Mouse (Mus musculus) erythroblast, adult 5-6 weeks (primary cell): ENCODE measurements around the gene Gm2016. TPM values are rescaled to one million over a fixed set of nuclear protein-coding genes. Genes with fewer than 3 reads are reported as not detected.
"Not testable (repeated sequence)": the region's sequence is repeated elsewhere in the genome, so short reads cannot be mapped to it uniquely, and the experiment has no call there.

Experiments used
- ATAC-seq: replicated peaks from 2 replicates; pipeline ENCODE4 v1.8.0; 2016; ENCODE audit warnings: moderate number of reproducible peaks, mild to moderate bottlenecking, moderate TSS enrichment, inconsistent platforms; ENCODE audit not compliant: poor library complexity, low FRiP score, severe bottlenecking
- total RNA-seq, 2 experiments: library from RNA; stranded (forward) in 1 of 2; stranded (reverse) in 1 of 2; fragments of 150-400 nt in 1 of 2; fragments of 200-764, 138-1000 nt in 1 of 2; gene quantifications; 2 replicates each; pipeline versions ENCODE4 v1.2.3 to v1.2.4; 2015 to 2017; ENCODE audit warnings: low replicate concordance in 2 of 2

Gm2016 gene
- not detected in 2 replicates for total RNA-seq (2015; ENCODE audit: low replicate concordance)
- not detected in 2 replicates for total RNA-seq (2017; ENCODE audit: low replicate concordance)

DNA sequence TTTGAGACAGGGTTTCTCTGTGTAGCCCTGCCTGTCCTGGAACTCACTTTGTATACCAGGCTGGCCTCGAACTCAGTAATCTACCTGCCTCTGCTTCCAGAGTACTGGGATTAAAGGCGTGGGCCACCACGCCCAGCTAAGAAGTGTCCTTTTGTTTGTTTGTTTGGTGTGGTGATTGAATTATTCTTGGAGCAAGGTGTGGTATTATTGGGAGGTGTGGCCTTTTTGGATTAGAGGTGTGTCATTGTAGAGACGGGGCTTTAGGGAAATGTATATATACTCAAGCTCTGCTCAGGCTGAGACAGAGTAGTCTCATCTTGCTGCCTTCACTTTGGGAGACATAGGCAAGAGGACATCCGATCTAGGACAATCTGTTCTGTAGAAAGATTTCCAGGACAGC lies at the start of gene Gm2016:
Gene Gm2016 (plus strand): TSS at position 301 of the 400 bp plus-strand sequence.
- ATAC-seq, result not testable (repeated sequence)

DNA sequence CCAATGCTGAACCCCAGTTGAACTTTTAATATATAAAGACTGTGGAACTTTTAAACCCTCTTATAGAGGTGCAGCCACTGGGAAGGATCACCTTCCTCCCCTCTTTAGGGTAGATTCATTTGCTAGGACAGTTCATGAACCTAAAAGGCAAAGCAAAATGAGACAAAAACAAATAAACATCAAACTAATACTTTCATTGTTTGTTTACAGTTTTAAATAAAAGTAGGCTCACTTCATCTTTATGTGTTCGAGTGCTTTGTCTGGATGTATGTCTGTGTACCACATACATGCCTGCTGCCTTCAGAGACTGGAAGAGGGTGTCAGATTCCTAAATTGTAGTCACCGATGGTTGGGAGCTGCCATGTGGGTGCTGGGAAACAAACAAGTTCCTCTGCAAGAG lies 31.6 kb upstream of the Gm2016 start, which contains the start of gene Gm2001:
Gene Gm2001 (minus strand): TSS at position 101 of the 400 bp plus-strand sequence.
- not testable (repeated sequence) for ATAC-seq

DNA sequence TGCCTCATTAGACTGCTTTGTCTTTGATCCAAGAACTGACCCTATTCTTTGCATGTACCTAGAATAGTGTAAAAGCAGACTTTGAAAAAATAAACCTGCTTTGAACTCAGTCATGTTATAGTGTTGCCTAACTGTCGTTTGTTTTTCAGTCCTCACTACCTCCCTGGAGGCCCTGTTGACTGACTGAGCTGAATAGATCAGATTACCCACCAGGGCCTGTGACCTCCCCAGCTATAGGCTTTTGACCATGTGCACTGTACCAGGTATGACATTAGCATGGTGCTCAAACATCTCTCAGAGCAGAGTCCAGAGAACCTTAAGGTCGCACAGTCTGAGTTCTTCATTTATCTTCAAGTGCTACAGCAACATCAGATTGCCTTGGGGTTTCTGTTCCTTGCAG lies 23.2 kb upstream of the Gm2016 start:
- not testable (repeated sequence) for ATAC-seq

DNA sequence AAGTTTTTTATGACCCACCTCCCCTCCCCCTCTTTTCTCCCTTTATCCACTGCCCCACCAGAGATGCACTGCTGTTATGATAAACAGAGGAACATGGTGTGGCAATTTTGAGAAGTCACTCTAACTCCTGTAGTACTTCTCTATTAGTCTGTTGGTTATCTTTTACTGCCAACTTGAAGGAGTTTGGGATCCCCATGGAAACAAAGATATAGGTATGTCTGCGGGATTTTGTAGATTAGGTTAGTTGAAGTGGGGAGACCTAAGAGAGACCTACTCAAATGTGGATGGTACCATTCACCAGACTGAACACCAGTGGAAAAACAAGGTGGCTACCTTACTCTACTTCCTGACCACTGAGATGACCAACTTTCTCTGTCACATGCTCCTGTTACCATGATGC lies 17.8 kb upstream of the Gm2016 start:
- not testable (repeated sequence) for ATAC-seq

DNA sequence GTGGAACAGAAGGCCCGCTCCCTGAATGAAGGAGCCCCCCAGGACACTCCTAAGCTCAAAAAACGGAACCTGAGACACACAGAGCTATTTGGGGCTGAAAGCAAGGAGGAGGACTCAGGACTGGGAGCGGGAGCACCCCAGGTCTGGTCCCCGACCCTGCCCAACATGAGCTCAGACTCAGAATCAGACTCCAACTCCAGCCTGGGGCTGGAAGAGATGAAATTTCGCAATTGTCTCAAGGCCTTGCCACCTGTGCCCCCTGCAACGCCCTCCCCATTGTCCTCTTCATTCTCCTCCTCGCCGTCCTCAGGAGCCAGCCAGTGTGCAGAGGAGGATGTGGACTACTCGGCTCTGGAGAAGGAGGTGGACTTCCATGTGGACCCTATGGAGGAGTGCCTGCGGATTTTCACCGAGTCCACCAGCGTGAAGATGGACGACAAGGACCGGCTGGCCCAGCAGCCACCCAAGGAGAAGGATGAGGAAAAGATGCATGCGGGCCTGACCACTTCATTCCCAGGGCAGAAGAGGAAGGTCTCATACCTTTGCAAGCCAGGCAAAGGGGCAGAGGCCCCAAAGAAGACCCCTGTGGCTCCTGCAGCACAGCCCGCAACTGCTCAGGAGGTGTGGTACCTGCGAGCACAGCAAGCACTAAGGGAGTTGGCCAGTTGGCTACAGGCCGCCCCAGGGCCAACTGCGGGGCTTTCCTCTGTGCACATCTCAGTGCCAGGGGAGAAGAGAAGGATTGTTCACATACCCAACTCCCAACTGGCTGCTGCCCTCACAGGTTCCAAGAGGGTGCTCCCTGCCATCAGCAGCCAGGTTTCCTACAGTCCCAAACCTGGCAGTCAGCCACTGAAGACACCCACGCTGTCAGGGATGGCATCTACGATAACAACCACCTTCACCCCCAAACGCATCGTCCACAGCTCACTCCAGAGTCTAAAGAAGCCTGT lies 11.9 kb upstream of the Gm2016 start:
- not testable (repeated sequence) for ATAC-seq

DNA sequence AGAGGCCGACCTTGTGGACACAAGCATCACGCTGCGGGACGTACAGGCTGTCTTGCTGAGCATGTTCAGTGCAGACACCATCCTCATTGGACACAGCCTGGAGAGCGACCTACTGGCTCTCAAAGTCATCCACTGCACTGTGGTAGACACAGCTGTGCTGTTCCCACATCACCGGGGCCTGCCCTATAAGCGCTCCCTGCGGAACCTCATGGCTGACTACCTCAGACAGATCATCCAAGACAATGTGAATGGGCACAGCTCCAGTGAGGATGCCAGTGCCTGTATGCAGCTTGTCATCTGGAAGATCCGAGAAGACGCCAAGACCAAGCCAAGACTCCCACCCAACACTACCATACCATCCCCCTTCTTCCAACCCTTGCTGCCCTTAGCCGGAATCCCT lies 10.2 kb upstream of the Gm2016 start:
- ATAC-seq, result not testable (repeated sequence)

DNA sequence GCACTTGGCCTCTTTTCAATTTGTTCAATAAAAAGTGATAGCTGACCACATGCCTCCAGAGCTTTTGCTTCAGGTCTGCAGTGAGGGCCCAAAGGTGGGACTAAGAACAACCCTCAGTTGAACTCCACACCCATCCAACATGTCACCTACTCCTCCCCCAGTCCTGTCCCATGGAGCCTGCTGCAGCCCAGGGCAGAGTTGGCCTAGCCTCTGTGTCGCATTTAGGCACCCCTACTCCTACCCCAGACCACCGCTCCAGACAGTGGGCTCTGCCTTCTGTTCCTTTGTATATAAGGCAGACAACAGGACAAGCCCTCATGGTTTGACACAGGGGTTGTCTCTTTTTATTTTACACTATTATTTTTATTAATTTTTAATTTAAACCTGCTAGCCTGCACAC lies 9.8 kb upstream of the Gm2016 start:
- not testable (repeated sequence) for ATAC-seq

DNA sequence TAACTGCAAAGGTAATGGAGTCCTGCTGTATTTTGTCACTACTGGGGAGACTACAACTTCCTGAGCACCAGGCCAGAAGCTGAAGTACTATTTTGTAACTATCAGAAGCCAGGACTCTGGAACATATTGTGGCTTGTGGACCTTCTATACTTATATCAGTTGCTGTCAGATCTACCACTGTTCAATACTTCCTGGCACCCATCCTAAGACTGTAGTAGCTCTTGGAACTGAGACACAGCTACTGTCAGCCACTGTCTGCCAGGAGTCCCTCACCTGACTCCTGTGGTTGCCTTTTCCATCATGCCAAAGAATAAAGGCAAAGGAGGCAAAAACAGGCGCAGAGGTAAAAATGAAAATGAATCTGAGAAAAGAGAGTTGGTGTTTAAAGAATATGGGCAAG lies 21.2 kb downstream of the Gm2016 start, which contains the start of gene Gm2022:
Gene Gm2022 (plus strand): TSS at position 301 of the 400 bp plus-strand sequence.
- ATAC-seq, result not testable (repeated sequence)

DNA sequence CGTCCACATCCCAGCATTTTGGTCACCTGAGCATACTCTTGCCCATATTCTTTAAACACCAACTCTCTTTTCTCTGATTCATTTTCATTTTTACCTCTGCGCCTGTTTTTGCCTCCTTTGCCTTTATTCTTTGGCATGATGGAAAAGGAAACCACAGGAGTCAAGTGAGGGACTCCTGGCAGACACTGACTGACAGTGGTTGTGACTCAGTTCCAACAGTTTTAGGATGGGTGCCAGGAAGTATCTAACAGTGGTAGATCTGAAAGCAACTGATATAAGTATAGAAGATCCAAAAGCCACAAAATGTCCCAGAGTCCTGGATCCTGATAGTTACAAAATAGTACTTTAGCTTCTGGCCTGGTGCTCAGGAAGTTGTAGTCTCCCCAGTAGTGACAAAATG lies 45.8 kb downstream of the Gm2016 start, which contains the start of gene Gm2035:
Gene Gm2035 (minus strand): TSS at position 137 of the 400 bp plus-strand sequence.
- ATAC-seq, result not testable (repeated sequence)

Other genes with a start within 250 kb of the Gm2016 start
- not detected in 2 replicates for gene Gm16381, start 229.5 kb upstream of the Gm2016 start, total RNA-seq (2015; ENCODE audit: low replicate concordance)
- gene Gm16381, start 229.5 kb upstream of the Gm2016 start, total RNA-seq (2017; ENCODE audit: low replicate concordance), result not detected in 2 replicates
- not detected in 2 replicates for gene Gm21319, start 98.3 kb upstream of the Gm2016 start, total RNA-seq (2015; ENCODE audit: low replicate concordance)
- gene Gm21319, start 98.3 kb upstream of the Gm2016 start, total RNA-seq (2017; ENCODE audit: low replicate concordance), result not detected in 2 replicates
- gene Gm21936, start 78.6 kb upstream of the Gm2016 start, total RNA-seq (2015; ENCODE audit: low replicate concordance), result not detected in 2 replicates
- gene Gm21936, start 78.6 kb upstream of the Gm2016 start, total RNA-seq (2017; ENCODE audit: low replicate concordance), result not detected in 2 replicates
- not detected in 2 replicates for gene BB287469, start 57.5 kb upstream of the Gm2016 start, total RNA-seq (2015; ENCODE audit: low replicate concordance)
- gene BB287469, start 57.5 kb upstream of the Gm2016 start, total RNA-seq (2017; ENCODE audit: low replicate concordance), result not detected in 2 replicates
- not detected in 2 replicates for gene Gm2001, start 31.7 kb upstream of the Gm2016 start, total RNA-seq (2015; ENCODE audit: low replicate concordance)
- not detected in 2 replicates for gene Gm2001, start 31.7 kb upstream of the Gm2016 start, total RNA-seq (2017; ENCODE audit: low replicate concordance)
- gene Gm2022, start 21.3 kb downstream of the Gm2016 start, total RNA-seq (2015; ENCODE audit: low replicate concordance), result not detected in 2 replicates
- not detected in 2 replicates for gene Gm2022, start 21.3 kb downstream of the Gm2016 start, total RNA-seq (2017; ENCODE audit: low replicate concordance)
- not detected in 2 replicates for gene Gm2035, start 45.8 kb downstream of the Gm2016 start, total RNA-seq (2015; ENCODE audit: low replicate concordance)
- gene Gm2035, start 45.8 kb downstream of the Gm2016 start, total RNA-seq (2017; ENCODE audit: low replicate concordance), result not detected in 2 replicates
- not detected in 2 replicates for gene Gm2042, start 80.0 kb downstream of the Gm2016 start, total RNA-seq (2015; ENCODE audit: low replicate concordance)
- gene Gm2042, start 80.0 kb downstream of the Gm2016 start, total RNA-seq (2017; ENCODE audit: low replicate concordance), result 0.98 and 2.0 TPM in 2 replicates
- not detected in 2 replicates for gene Gm2075, start 137.8 kb downstream of the Gm2016 start, total RNA-seq (2015; ENCODE audit: low replicate concordance)
- not detected in 2 replicates for gene Gm2075, start 137.8 kb downstream of the Gm2016 start, total RNA-seq (2017; ENCODE audit: low replicate concordance)
- gene Gm6803, start 144.7 kb downstream of the Gm2016 start, total RNA-seq (2015; ENCODE audit: low replicate concordance), result not detected in 2 replicates
- gene Gm6803, start 144.7 kb downstream of the Gm2016 start, total RNA-seq (2017; ENCODE audit: low replicate concordance), result not detected in 2 replicates
- not detected in 2 replicates for gene Gm2056, start 152.9 kb downstream of the Gm2016 start, total RNA-seq (2015; ENCODE audit: low replicate concordance)
- not detected in 2 replicates for gene Gm2056, start 152.9 kb downstream of the Gm2016 start, total RNA-seq (2017; ENCODE audit: low replicate concordance)
- not detected in 2 replicates for gene Gm16368, start 209.6 kb downstream of the Gm2016 start, total RNA-seq (2015; ENCODE audit: low replicate concordance)
- gene Gm16368, start 209.6 kb downstream of the Gm2016 start, total RNA-seq (2017; ENCODE audit: low replicate concordance), result not detected in 2 replicates